Mouse (Mus musculus) intestine, embryonic 16.5 days (tissue): ENCODE results near the gene Larp1b. TPM values are rescaled to one million over a fixed set of nuclear protein-coding genes. Genes with fewer than 3 reads are reported as not detected.

Source experiments
- ATAC-seq: fragments of 200-750 bp; cut with Nextera tagmentation; 2 replicates; pipeline ENCODE4 v1.8.0; 2017; ENCODE audit warnings: moderate TSS enrichment, moderate library complexity
- H3K27ac ChIP-seq: fragments of 300-500 bp; sonication (generic); 2 replicates; pipeline ENCODE4 v1.5.1; 2014; ENCODE audit warnings: mild to moderate bottlenecking, low read length
- H3K27me3 ChIP-seq: fragments of 300-500 bp; sonication (generic); replicated peaks from 2 replicates; pipeline ENCODE4 v1.6.1; 2014; ENCODE audit warnings: low read length, control low read depth, mixed read lengths; ENCODE audit not compliant: control insufficient read depth, insufficient read depth
- H3K36me3 ChIP-seq: fragments of 300-500 bp; sonication (generic); 2 replicates; pipeline ENCODE4 v1.6.1; 2014; ENCODE audit warnings: low read length, control low read depth; ENCODE audit not compliant: control insufficient read depth, insufficient read depth
- H3K4me1 ChIP-seq: fragments of 300-500 bp; sonication (generic); 2 replicates; pipeline ENCODE4 v1.6.1; 2014; ENCODE audit warnings: low read length, control low read depth, mixed read lengths; ENCODE audit not compliant: control insufficient read depth, insufficient read depth
- H3K4me2 ChIP-seq: fragments of 300-500 bp; sonication (generic); 2 replicates; pipeline ENCODE4 v1.6.1; 2014; ENCODE audit warnings: low read depth, low read length, control low read depth
- H3K4me3 ChIP-seq: fragments of 300-500 bp; sonication (generic); 2 replicates; pipeline ENCODE4 v1.5.1; 2014; ENCODE audit warnings: mild to moderate bottlenecking, low read length
- H3K9ac ChIP-seq: fragments of 300-500 bp; sonication (generic); 2 replicates; pipeline ENCODE4 v1.6.1; 2014; ENCODE audit warnings: low read depth, low read length
- H3K9me3 ChIP-seq: fragments of 300-500 bp; sonication (generic); 2 replicates; pipeline ENCODE4 v1.6.1; 2016; ENCODE audit warnings: low read length, control low read depth; ENCODE audit not compliant: control insufficient read depth
- polyA plus RNA-seq: library from polyadenylated mRNA; unstranded; fragments of >200 nt; fragmentation: Nextera tagmentation; extraction: Ambion mirVana; gene quantifications from 2 replicates; pipeline ENCODE4 v1.2.1, GENCODE M21; 2015

Gene Larp1b
- polyA plus RNA-seq, 1 experiment from 2014 or later: 13.1 TPM

DNA sequence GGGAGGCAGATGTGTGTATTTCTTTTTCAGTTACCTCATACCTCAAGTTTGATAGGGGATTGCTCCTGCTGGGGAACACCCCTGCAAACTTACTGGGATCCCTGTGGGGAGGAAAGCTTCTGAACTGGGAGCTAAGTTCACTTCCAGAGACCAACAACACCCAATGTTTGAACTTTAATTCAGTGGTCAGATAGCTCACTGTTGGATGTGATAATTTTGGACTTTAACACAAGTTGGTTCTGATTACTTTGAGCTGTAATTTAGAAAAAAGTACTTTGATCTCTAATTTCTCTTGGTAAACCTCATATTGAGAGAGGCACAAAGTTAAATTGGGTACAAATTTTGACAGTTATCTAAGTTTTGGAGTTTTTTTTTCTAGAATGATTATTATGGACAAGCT, 137.4 kb downstream of the Larp1b start:
- H3K4me3 ChIP-seq: no peak overlapping the region
- ATAC-seq: no peak
- no peaks in the 10 kb centered on the region for H3K36me3 ChIP-seq
- no peak overlapping the region for H3K27ac ChIP-seq
- no peaks in the 10 kb centered on the region for H3K9me3 ChIP-seq
- H3K27me3 ChIP-seq: no peaks in the 10 kb centered on the region
- no peak overlapping the region for H3K4me2 ChIP-seq
- peaks cover 5% of the 10 kb centered on the region; the same call in 1 of the 2 replicates for H3K4me1 ChIP-seq
- no peak overlapping the region for H3K9ac ChIP-seq

Other genes starting within 250 kb of the Larp1b start
- gene Slc25a31, start 241.0 kb upstream of the Larp1b start, polyA plus RNA-seq: 0.10 and 0.16 TPM in 2 replicates
- gene Hspa4l, start 205.3 kb upstream of the Larp1b start, polyA plus RNA-seq: 12.6 and 12.8 TPM in 2 replicates
- 27.9 and 31.7 TPM in 2 replicates for gene Plk4, start 149.8 kb upstream of the Larp1b start, polyA plus RNA-seq
- 5.8 and 6.0 TPM in 2 replicates for gene Mfsd8, start 102.9 kb upstream of the Larp1b start, polyA plus RNA-seq
- 12.6 and 15.8 TPM in 2 replicates for gene Abhd18, start 102.9 kb upstream of the Larp1b start, polyA plus RNA-seq
- gene 1700034I23Rik, start 47.3 kb upstream of the Larp1b start, polyA plus RNA-seq: 0.12 and 0.16 TPM in 2 replicates
- 57.6 and 70.9 TPM in 2 replicates for gene Pgrmc2, start 133.2 kb downstream of the Larp1b start, polyA plus RNA-seq